26 mouse cellular contexts compared by ENCODE assay signal in genomic region chr9:63563436-63563835, GRCm38 (mm10). TPM values are rescaled to one million over a fixed set of nuclear protein-coding genes. Genes with fewer than 3 reads are reported as not detected.
DNase-seq lines count a peak whose midpoint lies in the region; ATAC-seq and TF ChIP-seq lines count a peak whose summit lies in the region.
"Had no signal": no experiment of that assay in that cellular context is flagged by ENCODE, and none has a peak within 500 bp of the region (broad histone marks: within the 10 kb centered on the region; RNA-seq: fewer than 3 reads in every experiment).

No protein-coding gene starts in this region.

- TF ChIP-seq POLR2A in brain, embryonic 14.5 days (IDR thresholded peaks at IDR 0.05; ENCODE audit: borderline replicate concordance, extremely low read depth, insufficient read depth, insufficient read length, poor library complexity, severe bottlenecking), result no peak

- H3K4me3 ChIP-seq in lung, embryonic 16.5 days (ENCODE audit: low read length), result no peak overlapping the region
- H3K4me3 ChIP-seq: forebrain, embryonic 10.5 days; forebrain, embryonic 13.5 days; heart, embryonic 12.5 days; heart, embryonic 15.5 days; hindbrain, embryonic 10.5 days; hindbrain, embryonic 13.5 days had no signal

- H3K27ac ChIP-seq in lung, embryonic 16.5 days (ENCODE audit: low read length), result peak overlapping the region; percentile 19
- H3K27ac ChIP-seq: forebrain, embryonic 13.5 days; heart, embryonic 15.5 days; hindbrain, embryonic 10.5 days; hindbrain, embryonic 13.5 days had no signal

- H3K4me1 ChIP-seq in lung, embryonic 16.5 days (replicated peaks; ENCODE audit: control insufficient read depth, insufficient read depth, low read length), result peaks cover 11% of the 10 kb centered on the region

- no peaks in the 10 kb centered on the region for H3K9me3 ChIP-seq in lung, embryonic 16.5 days (ENCODE audit: control insufficient read depth, low read length)
- H3K9me3 ChIP-seq: forebrain, embryonic 10.5 days; forebrain, embryonic 13.5 days; heart, embryonic 12.5 days; heart, embryonic 15.5 days; hindbrain, embryonic 10.5 days; hindbrain, embryonic 13.5 days had no signal

- no peak overlapping the region; the same call in 1 of the 2 replicates for H3K4me2 ChIP-seq in lung, embryonic 16.5 days (ENCODE audit: low read depth, low read length)
- H3K4me2 ChIP-seq: forebrain, embryonic 13.5 days; heart, embryonic 12.5 days; heart, embryonic 15.5 days; hindbrain, embryonic 13.5 days had no signal

- H3K36me3 ChIP-seq in lung, embryonic 16.5 days (ENCODE audit: control insufficient read depth, insufficient read depth, low read length), result no peaks in the 10 kb centered on the region
- H3K36me3 ChIP-seq: forebrain, embryonic 10.5 days; heart, embryonic 12.5 days; heart, embryonic 15.5 days; hindbrain, embryonic 10.5 days; hindbrain, embryonic 13.5 days had no signal

- peak; percentile 30 for DNase-seq in brain, embryonic 14.5 days (ENCODE audit: low read depth)
- DNase-seq in lung, postnatal 14 days, result peak; percentile 11
- DNase-seq in retina, embryonic 14.5 days (ENCODE audit: low spot score), result no peak
- DNase-seq in layer of hippocampus, adult 11-12 months (ENCODE audit: low spot score), result no peak
- DNase-seq in thymus, postnatal 25 days, result no peak
- DNase-seq: adrenal gland, adult 2 months; adrenal gland, postnatal 25 days; cerebellum, adult 18-20 months; cerebellum, adult 9-10 months; cerebellum, postnatal 14 days; gastrocnemius, postnatal 25 days; heart, adult 18-20 months; heart, postnatal 10 days; heart, postnatal 36 days had no signal

- no peak overlapping the region for H3K9ac ChIP-seq in lung, embryonic 16.5 days (ENCODE audit: low read length)
- H3K9ac ChIP-seq: forebrain, embryonic 13.5 days; heart, embryonic 12.5 days; heart, embryonic 15.5 days; hindbrain, embryonic 13.5 days had no signal

- 24% methylated on average over 2 of the region's 2 CpGs for WGBS in lung, embryonic 16.5 days

- no peak for TF ChIP-seq CTCF in brain, embryonic 14.5 days (IDR thresholded peaks at IDR 0.05; ENCODE audit: borderline replicate concordance, extremely low read depth, insufficient read depth, insufficient read length)

- ATAC-seq in lung, embryonic 16.5 days (ENCODE audit: low read depth), result peak; percentile 89
- ATAC-seq: CD4-positive, CD25-positive, alpha-beta regulatory T cell, adult 4 months; forebrain, embryonic 13.5 days; forebrain, embryonic 16.5 days; hindbrain, embryonic 16.5 days had no signal

- H3K27me3 ChIP-seq in lung, embryonic 16.5 days (ENCODE audit: control insufficient read depth, insufficient read depth, low read depth, low read length), result no peaks in the 10 kb centered on the region

RNA-seq across cellular contexts. Expression of gene Iqch, which starts 38.9 kb away (rescaled TPM):
- 0.04 and 0.11 TPM in 2 replicates for polyA plus RNA-seq in brain, embryonic 14.5 days (2012; rRNA removed)
- 0.21 and 0.53 TPM in 2 replicates for polyA plus RNA-seq in lung, embryonic 16.5 days (2015; fragmentation: Nextera tagmentation; extraction: Ambion mirVana)
- polyA plus RNA-seq: adrenal gland, adult 2 months; C2C12; embryonic facial prominence, embryonic 11.5 days had no signal

RNA-seq across cellular contexts. Expression of gene Aagab, which starts 39.0 kb away (rescaled TPM):
- polyA plus RNA-seq in brain, embryonic 14.5 days (2012; rRNA removed), result 24.9 and 27.9 TPM in 2 replicates
- polyA plus RNA-seq in lung, embryonic 16.5 days (2015; fragmentation: Nextera tagmentation; extraction: Ambion mirVana), result 30.1 and 31.1 TPM in 2 replicates

Comparison
In these comparisons a context has a peak if more than half of its experiments do, and no peak if none do; other contexts are left out.
1. DNase-seq: peak in brain, embryonic 14.5 days (single experiment) and lung, postnatal 14 days (single experiment); none in retina, embryonic 14.5 days (single experiment), layer of hippocampus, adult 11-12 months (single experiment) and thymus, postnatal 25 days (single experiment).